Mouse (Mus musculus) hindbrain, postnatal 0 days (tissue): ENCODE results near the gene Gcdh. TPM values are rescaled to one million over a fixed set of nuclear protein-coding genes. Genes with fewer than 3 reads are reported as not detected.

Source experiments
- ATAC-seq: fragments of 200-750 bp; cut with Nextera tagmentation; 2 replicates; pipeline ENCODE4 v1.8.0; 2017; ENCODE audit warnings: mild to moderate bottlenecking, moderate TSS enrichment, moderate library complexity
- DNase-seq: peaks from one replicate; pipeline ENCODE4 v3.0.0-alpha.2; 2015; ENCODE audit warnings: low spot score
- H3K27ac ChIP-seq: fragments of 300-500 bp; sonication (generic); 2 replicates; pipeline ENCODE4 v1.5.1; 2014; ENCODE audit warnings: mild to moderate bottlenecking
- H3K27me3 ChIP-seq: fragments of 300-500 bp; sonication (generic); 2 replicates; pipeline ENCODE4 v1.6.1; 2014; ENCODE audit warnings: low read length, mixed read lengths; ENCODE audit not compliant: insufficient read depth
- H3K36me3 ChIP-seq: fragments of 300-500 bp; sonication (generic); 2 replicates; pipeline ENCODE4 v1.6.1; 2014; ENCODE audit warnings: low read length, mixed read lengths; ENCODE audit not compliant: insufficient read depth
- H3K4me1 ChIP-seq: fragments of 300-500 bp; sonication (generic); 2 replicates; pipeline ENCODE4 v1.6.1; 2014; ENCODE audit warnings: antibody characterized with exemption, low read length, mixed read lengths; ENCODE audit not compliant: insufficient read depth
- H3K4me2 ChIP-seq: fragments of 300-500 bp; sonication (generic); 2 replicates; pipeline ENCODE4 v1.6.1; 2014; ENCODE audit warnings: low read depth, mild to moderate bottlenecking, low read length, moderate library complexity, mixed read lengths
- H3K4me3 ChIP-seq: fragments of 300-500 bp; sonication (generic); 2 replicates; pipeline ENCODE4 v1.5.1; 2014; ENCODE audit warnings: low read length
- H3K9ac ChIP-seq: fragments of 300-500 bp; sonication (generic); replicated peaks from 2 replicates; pipeline ENCODE4 v1.6.1; 2014; ENCODE audit warnings: mild to moderate bottlenecking, low read length, moderate library complexity, mixed read lengths
- H3K9me3 ChIP-seq: fragments of 300-500 bp; sonication (generic); 2 replicates; pipeline ENCODE4 v1.6.1; 2016; ENCODE audit warnings: low read length, mixed read lengths
- CTCF ChIP-seq: IDR thresholded peaks from 2 replicates; pipeline ENCODE4 v1.5.1; 2016; ENCODE audit warnings: antibody characterized with exemption, control low read depth, low read depth
- WGBS: fragments of 180-500 bp; shearing (Covaris S2); extraction: QIAGEN DNeasy Blood & Tissue Kit; methylation state at CpG from one replicate; pipeline ENCODE4 v1.1.7; 2014; 5-methylcytosine and 5-hydroxymethylcytosine counted together
- polyA plus RNA-seq: library from polyadenylated mRNA; unstranded; fragments of >200 nt; fragmentation: Nextera tagmentation; extraction: Ambion mirVana; gene quantifications from 2 replicates; pipeline ENCODE4 v1.2.1, GENCODE M21; 2015
- total RNA-seq: library from RNA; depleted of rRNA; stranded (reverse); fragments of >200 nt; gene quantifications from 2 replicates; pipeline ENCODE4 v1.2.3, GENCODE M21; 2014

Gene Gcdh
- total and polyA plus RNA-seq, 2 experiments from 2014 or later: 36.5 to 37.8 TPM

DNA sequence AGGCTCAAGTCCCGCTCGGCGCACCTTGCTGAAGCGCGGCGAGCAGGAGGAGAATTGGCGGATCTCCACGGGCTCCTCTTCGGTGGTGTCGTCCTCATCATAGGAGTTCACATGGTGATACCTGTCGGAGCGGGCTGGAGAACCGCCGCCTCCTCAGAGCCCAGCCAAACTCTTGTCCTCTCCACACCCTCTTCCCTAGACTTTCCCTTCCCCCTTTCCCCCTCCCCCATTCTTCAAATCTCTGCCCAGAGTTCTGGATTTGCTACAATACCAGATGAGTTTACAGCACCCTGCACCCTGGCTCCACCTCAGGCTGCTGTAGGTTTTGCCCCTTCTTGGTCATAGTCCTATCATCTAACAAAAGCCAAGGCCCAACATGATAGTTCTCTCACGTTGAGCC, 24.9 kb upstream of the Gcdh start:
- WGBS: 90% methylated on average over 15 of the region's 15 CpGs
- H3K9me3 ChIP-seq: no peaks in the 10 kb centered on the region
- H3K4me2 ChIP-seq: no peak overlapping the region
- no peak for ATAC-seq
- no peak for TF ChIP-seq CTCF
- H3K27ac ChIP-seq: no peak overlapping the region
- H3K36me3 ChIP-seq: peaks cover 64% of the 10 kb centered on the region
- no peak overlapping the region for H3K4me3 ChIP-seq
- no peaks in the 10 kb centered on the region for H3K27me3 ChIP-seq
- H3K4me1 ChIP-seq: no peaks in the 10 kb centered on the region
- DNase-seq: no peak
- no peak overlapping the region for H3K9ac ChIP-seq

- Histone ChIP-seq H3K4me3 (no peak overlapping the region), H3K9me3 (no peaks in the 10 kb centered on the region), H3K4me2 (no peak overlapping the region), H3K27ac (no peak overlapping the region), H3K27me3 (no peaks in the 10 kb centered on the region), H3K9ac (no peak overlapping the region), H3K36me3 (peaks cover 69% of the 10 kb centered on the region), H3K4me1 (no peaks in the 10 kb centered on the region)
- TF ChIP-seq CTCF: no peak
- 33% methylated on average over 20 of the region's 20 CpGs for WGBS
- ATAC-seq: no peak
- DNase-seq: no peak
Observed at GRCm38 (mm10) chr8:84917781-84918180, 24.1 kb upstream of the Gcdh start.

DNA sequence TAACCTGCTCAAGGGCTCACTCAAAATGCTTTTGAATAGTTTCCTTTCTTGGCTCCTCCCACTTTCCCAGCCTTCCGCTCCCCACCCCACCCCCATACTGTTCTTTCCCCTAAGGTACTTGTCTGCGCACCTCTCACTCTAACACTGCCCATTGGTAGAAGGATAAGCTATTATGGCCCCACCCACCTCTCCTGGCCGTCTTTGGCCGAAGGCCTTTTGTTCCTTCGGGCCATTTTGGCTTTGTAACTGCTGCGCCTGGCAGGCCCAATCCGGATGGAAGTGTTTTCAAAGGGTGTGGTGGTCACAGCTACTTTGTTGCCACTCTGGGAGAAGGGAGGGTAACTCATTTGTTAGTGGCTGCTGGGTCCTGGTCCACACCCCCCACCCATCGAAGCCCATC, 21.5 kb upstream of the Gcdh start:
- DNase-seq (no peak), ATAC-seq (no peak)
- TF ChIP-seq CTCF: no peak
- H3K4me1 ChIP-seq: no peaks in the 10 kb centered on the region
- H3K27ac ChIP-seq: no peak overlapping the region
- no peaks in the 10 kb centered on the region for H3K27me3 ChIP-seq
- peaks cover 61% of the 10 kb centered on the region for H3K36me3 ChIP-seq
- no peak overlapping the region for H3K4me3 ChIP-seq
- no peak overlapping the region for H3K4me2 ChIP-seq
- 93% methylated on average over 8 of the region's 8 CpGs for WGBS
- no peaks in the 10 kb centered on the region for H3K9me3 ChIP-seq
- H3K9ac ChIP-seq: no peak overlapping the region

DNA sequence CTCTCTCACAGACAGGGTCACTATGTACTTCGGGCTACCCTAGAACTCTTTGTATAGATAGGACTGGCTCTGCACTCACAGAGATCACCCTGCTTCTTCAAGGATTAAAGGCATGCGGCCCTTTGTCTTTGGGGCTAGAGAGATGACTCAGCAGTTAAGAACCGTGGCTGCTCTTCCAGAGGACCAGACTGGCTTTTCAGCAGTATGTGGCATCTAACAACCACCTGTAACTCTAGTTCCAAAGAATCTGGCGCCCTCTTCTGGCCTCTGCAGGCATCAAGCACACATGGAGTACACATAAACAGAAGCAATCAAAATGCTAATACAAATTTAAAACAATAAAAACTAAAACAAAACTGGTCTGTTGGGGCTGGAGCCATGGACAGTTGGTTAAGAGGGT, 20.2 kb upstream of the Gcdh start:
- Histone ChIP-seq H3K27me3 (no peaks in the 10 kb centered on the region), H3K9ac (no peak overlapping the region), H3K4me1 (no peaks in the 10 kb centered on the region), H3K27ac (no peak overlapping the region), H3K4me3 (no peak overlapping the region), H3K4me2 (no peak overlapping the region), H3K9me3 (no peaks in the 10 kb centered on the region), H3K36me3 (peaks cover 52% of the 10 kb centered on the region)
- DNase-seq (peak; percentile 77), ATAC-seq (no peak)
- TF ChIP-seq CTCF: peak; percentile 58
- WGBS: 36% methylated on average over 4 of the region's 4 CpGs

- 22% methylated on average over 9 of the region's 9 CpGs for WGBS
- peak overlapping the region; percentile 51 for H3K4me2 ChIP-seq
- ATAC-seq (no peak), DNase-seq (no peak)
- H3K9me3 ChIP-seq: no peaks in the 10 kb centered on the region
- H3K4me1 ChIP-seq: no peaks in the 10 kb centered on the region
- H3K4me3 ChIP-seq: peak overlapping the region; percentile 19; the same call in 1 of the 2 replicates
- TF ChIP-seq CTCF: no peak
- H3K27ac ChIP-seq: no peak overlapping the region
- H3K27me3 ChIP-seq: no peaks in the 10 kb centered on the region
- H3K9ac ChIP-seq: no peak overlapping the region
- peaks cover 48% of the 10 kb centered on the region for H3K36me3 ChIP-seq
Observed at GRCm38 (mm10) chr8:84913502-84913900, 19.8 kb upstream of the Gcdh start.

DNA sequence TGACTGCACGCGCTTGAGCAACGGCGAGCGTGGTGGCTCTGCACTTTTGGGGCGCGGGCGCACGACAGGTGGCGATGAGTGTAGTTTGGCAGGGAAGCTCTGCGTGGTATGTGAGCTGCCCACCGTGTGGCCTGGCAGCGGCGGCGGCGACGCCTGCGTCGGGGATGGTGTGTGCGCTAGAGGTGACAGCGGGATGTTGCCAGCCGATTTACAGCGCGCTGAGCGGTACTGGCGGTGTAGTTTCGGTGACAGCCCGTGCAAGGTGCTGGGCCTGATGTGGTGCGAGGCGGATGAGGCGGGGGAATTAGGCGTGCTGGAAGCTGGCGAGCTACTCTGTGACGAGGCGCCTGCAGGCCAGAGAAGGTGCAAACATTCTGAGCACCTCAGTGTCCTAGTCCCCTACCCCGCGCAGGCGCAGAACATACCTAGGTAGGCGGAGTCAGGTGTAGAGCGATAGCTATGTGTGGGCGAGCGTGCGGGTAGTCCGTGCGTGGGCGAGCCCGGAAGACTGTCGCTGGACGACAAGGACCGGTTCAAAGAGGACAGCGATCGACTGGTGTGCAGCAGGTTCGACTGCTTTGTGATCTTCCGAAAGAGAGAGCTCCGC, 19.3 kb upstream of the Gcdh start:
- ATAC-seq: 0 out of 2 replicates have a peak, but pooled peaks have one; percentile 3
- Histone ChIP-seq H3K4me3 (peak overlapping the region; percentile 19; the same call in 1 of the 2 replicates), H3K4me1 (no peaks in the 10 kb centered on the region), H3K4me2 (peak overlapping the region; percentile 51), H3K27ac (no peak overlapping the region), H3K36me3 (peaks cover 44% of the 10 kb centered on the region), H3K9ac (no peak overlapping the region), H3K27me3 (no peaks in the 10 kb centered on the region), H3K9me3 (no peaks in the 10 kb centered on the region)
- peak; percentile 61 for DNase-seq
- 8% methylated on average over 55 of the region's 55 CpGs for WGBS
- no peak for TF ChIP-seq CTCF

DNA sequence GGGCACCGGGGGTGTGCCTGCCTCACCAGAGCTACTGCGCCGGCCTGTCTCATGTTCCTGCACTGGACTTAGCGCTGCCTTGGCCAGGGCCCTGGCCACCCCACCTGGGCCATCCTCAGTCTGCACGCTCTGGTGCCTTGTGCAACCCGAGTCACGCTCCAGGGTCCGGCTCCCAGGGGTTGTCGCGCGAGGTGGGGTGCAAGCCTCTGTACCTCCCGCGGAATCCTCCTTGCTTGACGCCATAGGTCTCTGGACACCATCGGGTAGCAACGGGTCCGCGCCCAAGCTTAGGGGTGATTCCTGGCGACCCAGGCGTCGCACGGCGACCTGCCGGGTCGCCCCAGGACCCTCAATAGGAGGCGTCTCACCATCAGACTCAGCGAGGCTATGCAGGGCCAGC, 18.7 kb upstream of the Gcdh start:
- Histone ChIP-seq H3K4me2 (peak overlapping the region; percentile 51; the same call in 1 of the 2 replicates), H3K27me3 (no peaks in the 10 kb centered on the region), H3K9me3 (no peaks in the 10 kb centered on the region), H3K27ac (no peak overlapping the region), H3K4me3 (no peak overlapping the region), H3K36me3 (peaks cover 38% of the 10 kb centered on the region), H3K9ac (no peak overlapping the region), H3K4me1 (no peaks in the 10 kb centered on the region)
- ATAC-seq (no peak), DNase-seq (no peak)
- WGBS: 29% methylated on average over 27 of the region's 27 CpGs
- no peak for TF ChIP-seq CTCF
